Mouse (Mus musculus): ENCODE measurements around the gene Gm9844. TPM values are rescaled to one million over a fixed set of nuclear protein-coding genes. Genes with fewer than 3 reads are reported as not detected.

Gm9844 gene
- total RNA-seq, 2 experiments from 2014 or later = 1.5 TPM; not detected in 1

DNA sequence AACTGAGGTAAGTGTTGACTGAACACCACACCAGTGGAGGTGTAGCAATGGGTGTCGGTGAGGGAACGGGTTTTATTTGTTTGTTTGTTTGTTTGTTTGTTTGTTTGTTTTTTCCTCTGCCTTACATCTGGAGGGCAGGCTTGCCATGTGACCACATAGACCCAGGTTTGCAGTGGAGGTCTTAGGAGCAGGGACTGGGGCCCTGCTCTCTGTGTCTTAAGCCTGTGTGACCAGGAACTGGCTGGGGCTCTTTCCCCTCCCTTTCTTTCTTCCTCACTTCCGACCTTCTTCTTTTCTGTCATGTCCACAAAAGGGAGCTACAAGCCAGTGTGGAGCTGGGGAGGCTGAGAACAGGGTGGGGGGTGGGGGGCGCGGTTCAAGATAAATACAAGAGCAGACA, 35.9 kb downstream of the Gm9844 start:
- no peak for DNase-seq (ENCODE audit: low spot score in 2 of 2)

DNA sequence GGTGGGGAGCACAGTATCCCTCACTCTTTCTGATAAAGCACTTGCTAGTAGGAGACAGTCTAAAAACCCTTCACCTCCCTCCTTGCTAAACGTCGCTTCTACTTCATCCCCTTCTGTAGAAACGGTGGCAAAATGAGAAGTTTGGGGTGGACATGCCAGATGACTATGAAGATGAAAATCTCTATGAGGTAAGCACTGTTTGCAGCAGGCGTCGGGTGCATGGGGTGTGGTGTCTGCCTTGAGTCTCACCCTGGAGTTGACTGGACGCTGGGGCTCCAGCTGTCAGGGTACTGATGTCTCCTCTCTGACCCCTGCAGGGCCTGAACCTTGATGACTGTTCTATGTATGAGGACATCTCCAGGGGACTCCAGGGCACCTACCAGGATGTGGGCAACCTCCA, 39.1 kb downstream of the Gm9844 start:
- DNase-seq (ENCODE audit: low spot score in 2 of 2) = no peak

DNA sequence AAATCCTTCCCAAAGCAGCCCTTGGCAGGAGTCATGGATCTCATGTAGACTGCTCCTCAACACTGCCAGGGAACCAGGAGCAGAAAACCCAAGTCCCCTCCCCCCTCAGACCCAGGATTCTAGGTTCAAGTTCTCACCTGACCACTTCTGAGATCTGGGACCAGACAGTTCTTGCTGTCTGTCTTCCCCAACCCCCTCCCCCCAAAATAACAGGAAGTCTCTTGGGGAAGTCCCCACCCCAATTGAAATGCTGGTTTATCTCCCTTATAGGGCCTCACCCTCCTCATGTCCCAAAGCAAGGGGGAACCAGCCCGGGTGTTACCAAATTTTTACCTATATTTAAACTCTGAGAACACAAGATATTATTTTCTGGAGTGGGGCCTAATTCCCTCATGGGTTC, 39.8 kb downstream of the Gm9844 start:
- no peak for DNase-seq (ENCODE audit: low spot score in 2 of 2)

DNA sequence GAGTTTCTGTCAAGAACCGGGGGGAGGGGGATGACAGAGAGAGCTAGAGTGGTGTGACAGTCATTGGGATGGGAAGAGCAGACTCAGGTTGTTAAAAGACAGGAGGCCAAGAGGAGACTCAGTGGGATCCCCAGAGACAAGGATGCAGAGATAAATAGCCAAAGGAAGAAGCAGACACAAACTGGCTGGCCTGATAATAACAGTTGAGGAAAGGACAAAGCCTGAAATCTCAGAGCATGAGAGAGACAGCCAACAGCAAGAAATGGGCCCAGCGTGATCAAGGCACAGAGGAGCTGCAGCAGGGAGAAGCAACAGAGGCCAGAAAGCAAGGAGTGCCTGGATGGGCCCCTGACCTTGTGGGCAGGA, 40.2 kb downstream of the Gm9844 start:
- DNase-seq (ENCODE audit: low spot score in 2 of 2) = no peak

DNA sequence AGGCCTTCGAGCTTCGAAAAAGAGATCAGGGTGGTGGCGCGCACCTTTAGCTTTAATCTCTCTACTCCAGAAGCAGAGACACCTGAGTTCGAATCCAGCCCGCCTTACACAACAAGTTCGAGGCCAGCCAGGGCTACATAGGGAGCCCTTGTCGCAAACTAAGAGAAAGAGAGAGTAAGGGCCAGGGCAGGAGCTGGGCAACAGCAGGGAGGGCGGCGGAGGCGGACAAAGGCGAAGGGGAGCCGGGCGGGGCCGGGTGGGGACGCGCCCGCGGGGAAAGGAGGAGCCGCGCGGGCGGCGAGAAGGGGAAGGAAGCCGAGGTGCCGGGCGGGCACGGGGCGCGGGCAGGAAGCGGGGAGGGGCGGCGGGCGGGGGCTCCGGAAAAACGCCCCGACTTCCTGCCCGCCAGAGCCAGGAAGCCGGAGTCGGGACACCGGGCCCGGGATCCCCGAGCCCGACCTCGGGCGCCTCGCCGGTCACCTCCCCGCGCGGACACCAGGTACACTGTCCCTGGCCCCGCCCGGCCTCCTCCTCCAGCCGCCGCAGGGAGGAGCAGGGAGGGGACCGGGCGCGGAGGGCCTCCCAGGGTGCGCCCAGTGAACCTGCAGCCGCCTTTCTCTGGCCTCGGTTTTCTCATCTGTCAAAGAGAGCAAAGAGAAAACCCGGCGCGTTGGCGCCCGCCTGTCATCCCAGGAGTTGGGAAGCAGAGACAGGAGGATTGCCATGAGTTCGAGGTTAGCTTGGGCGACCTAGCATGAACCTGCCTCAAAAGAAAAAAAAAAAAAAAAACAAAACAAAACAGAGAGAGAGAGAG, 40.8 kb downstream of the Gm9844 start, which contains the start of gene Arhgef1:
TSS of gene Arhgef1 (plus strand) at position 283 of the 814 bp plus-strand sequence.
- DNase-seq (ENCODE audit: low spot score in 2 of 2) = peak; percentile 25 to 36

DNA sequence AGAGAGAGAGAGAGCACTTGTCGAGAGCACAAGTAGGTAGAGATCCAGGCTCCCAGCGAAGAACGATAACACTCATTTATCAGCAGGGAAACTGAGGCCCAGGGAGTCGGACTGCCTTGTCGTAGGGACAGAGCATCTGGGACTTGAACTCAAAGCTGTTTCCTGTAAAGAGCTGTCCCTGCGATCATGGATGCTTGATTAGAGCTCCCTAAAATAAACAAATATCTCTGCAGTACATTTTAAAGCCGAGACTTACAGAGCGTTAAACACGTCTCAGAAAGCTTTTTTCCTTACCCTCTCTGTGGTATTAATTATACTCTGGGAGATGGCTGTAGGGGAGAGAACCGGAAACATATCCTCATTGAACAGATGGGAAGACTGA, 41.4 kb downstream of the Gm9844 start:
- DNase-seq (ENCODE audit: low spot score in 2 of 2) = no peak

DNA sequence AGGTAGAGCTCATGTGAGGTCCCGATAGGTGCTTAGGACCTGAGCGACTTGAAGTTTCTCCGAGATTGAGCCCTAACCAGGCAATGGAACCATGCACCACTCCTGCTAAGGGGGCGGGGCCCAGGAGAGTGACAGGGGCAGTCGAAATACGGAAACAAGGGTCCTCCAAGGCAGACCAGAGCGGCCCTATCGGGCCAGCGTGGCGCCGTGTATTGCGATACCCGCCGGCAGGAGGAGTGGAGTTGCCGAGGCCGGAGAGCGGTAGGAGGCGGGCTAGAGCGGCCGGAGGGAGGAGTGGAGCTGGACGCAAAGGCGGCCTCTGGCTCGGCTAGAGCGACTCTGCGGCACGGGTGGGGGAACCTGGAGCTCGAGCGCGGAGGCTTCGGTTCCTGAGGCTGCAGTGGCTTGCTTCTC, 42.1 kb downstream of the Gm9844 start:
- DNase-seq (ENCODE audit: low spot score in 2 of 2) = peak; percentile 94 to 98

GRCm38 (mm10) chr7:24904936-24905335, 42.9 kb downstream of the Gm9844 start:
- DNase-seq (ENCODE audit: low spot score in 2 of 2) = peak; percentile 50

DNA sequence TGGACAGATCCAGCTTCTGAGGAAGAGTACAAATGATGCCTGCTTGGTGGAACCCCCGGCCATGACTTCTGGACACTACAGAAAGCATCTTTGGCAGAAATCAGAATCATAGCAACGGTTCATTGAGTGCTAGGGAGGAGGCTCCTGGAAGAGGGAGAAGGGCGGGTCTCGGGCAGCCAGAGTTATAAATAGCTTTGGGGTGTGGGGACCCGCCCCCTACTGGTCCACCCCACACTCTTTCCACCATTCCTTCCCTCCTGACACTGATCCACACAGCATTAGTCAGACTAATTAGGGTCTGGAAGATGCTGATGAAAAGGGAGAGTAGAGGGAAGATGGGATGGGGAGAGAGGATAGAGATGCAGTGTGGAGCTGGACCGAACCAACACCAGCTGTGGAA, 44.5 kb downstream of the Gm9844 start:
- DNase-seq (ENCODE audit: low spot score in 2 of 2) = no peak

DNA sequence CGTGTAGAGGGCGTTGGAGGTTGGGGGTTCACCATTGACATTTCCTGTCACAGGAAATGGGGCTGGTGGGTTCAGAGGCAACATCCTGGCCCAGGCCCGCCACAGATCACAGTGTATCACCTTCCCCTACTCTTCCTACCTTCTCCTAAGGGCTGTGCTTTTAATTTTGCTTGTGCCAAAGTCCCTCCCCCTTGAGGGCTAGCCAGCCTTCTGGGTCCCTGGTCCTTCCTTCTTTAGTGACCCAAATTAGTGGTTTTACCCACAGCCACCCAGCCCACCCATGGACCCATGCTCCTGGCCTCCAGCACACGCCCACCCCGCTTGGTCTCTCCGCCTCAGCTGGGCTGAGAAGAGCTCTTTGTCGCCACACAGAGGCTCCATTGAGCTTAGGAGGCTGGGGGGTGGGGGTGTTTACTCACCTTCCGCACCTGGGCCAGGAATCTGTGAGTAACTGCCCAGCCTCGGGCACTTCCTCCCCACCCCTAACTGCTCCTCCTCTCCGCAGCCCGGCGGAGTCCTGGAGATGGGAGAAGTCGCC, 45.3 kb downstream of the Gm9844 start:
- no peak for DNase-seq (ENCODE audit: low spot score in 2 of 2)

Other genes with a start within 250 kb of the Gm9844 start
- under 1 TPM in 1 of 2 experiments, not detected in 1; 0.21 TPM for gene Lypd3, start 225.7 kb upstream of the Gm9844 start, total RNA-seq (2021)
- not detected for gene Tex101, start 185.5 kb upstream of the Gm9844 start, total RNA-seq (2021)
- gene BC049730, start 153.0 kb upstream of the Gm9844 start, total RNA-seq (2021) = not detected
- not detected for gene Gm4763, start 135.3 kb upstream of the Gm9844 start, total RNA-seq (2021)
- gene Cd177, start 101.9 kb upstream of the Gm9844 start, total RNA-seq (2021) = not detected
- not detected for gene Ceacam10, start 85.0 kb upstream of the Gm9844 start, total RNA-seq (2021)
- gene Lypd4, start 7.7 kb downstream of the Gm9844 start, total RNA-seq (2021) = not detected
- gene Dmrtc2, start 7.8 kb downstream of the Gm9844 start, total RNA-seq (2021) = not detected
- 100 to 1,000 TPM; 511 to 584 TPM for gene Rps19, start 22.2 kb downstream of the Gm9844 start, total RNA-seq (2021)
- gene Cd79a, start 35.2 kb downstream of the Gm9844 start, total RNA-seq (2021) = under 1 TPM; 0.30 to 0.77 TPM
- 10 to 100 TPM; 57.1 to 74.1 TPM for gene Arhgef1, start 40.7 kb downstream of the Gm9844 start, total RNA-seq (2021)
- not detected for gene Gm4881, start 82.3 kb downstream of the Gm9844 start, total RNA-seq (2021)
- gene Rabac1, start 110.5 kb downstream of the Gm9844 start, total RNA-seq (2021) = 100 to 1,000 TPM; 305 to 355 TPM
- 1,000 to 10,000 TPM; 1,987 to 2,019 TPM for gene Atp1a3, start 143.7 kb downstream of the Gm9844 start, total RNA-seq (2021)
- 100 to 1,000 TPM; 176 TPM for gene Grik5, start 210.1 kb downstream of the Gm9844 start, total RNA-seq (2021)
- 10 to 100 TPM; 34.9 TPM for gene Zfp574, start 210.4 kb downstream of the Gm9844 start, total RNA-seq (2021)